Comparison of ENCODE assay signal across 12 mouse cellular contexts in genomic region chr11:102582736-102583135, GRCm38 (mm10). TPM values are rescaled to one million over a fixed set of nuclear protein-coding genes. Genes with fewer than 3 reads are reported as not detected.
DNase-seq lines count a peak whose midpoint lies in the region; ATAC-seq and TF ChIP-seq lines count a peak whose summit lies in the region.
"Had no signal": no experiment of that assay in that cellular context is flagged by ENCODE, and none has a peak within 500 bp of the region (broad histone marks: within the 10 kb centered on the region; RNA-seq: fewer than 3 reads in every experiment).

No protein-coding gene starts in this region.

- H3K4me3 ChIP-seq in gastrocnemius, adult 2 months: no peak overlapping the region
- no peak overlapping the region for H3K4me3 ChIP-seq in kidney, embryonic 16.5 days (ENCODE audit: low read length)
- H3K4me3 ChIP-seq in limb, embryonic 10.5 days: no peak overlapping the region
- H3K4me3 ChIP-seq: liver, embryonic 13.5 days; midbrain, embryonic 13.5 days had no signal

- no peak for DNase-seq in gastrocnemius, adult 2 months
- no peak for DNase-seq in gastrocnemius, adult 8-10 months (ENCODE audit: low spot score in 2 of 2)
- DNase-seq in kidney, postnatal 14 days: no peak
- peak; percentile 77 for DNase-seq in ZHBTc4 (ENCODE audit: low read depth, low spot score)
- no peak for DNase-seq in limb, embryonic 10.5 days (ENCODE audit: low spot score)
- DNase-seq in urinary bladder, postnatal 36 days (ENCODE audit: low spot score in 2 of 2): no peak
- DNase-seq in testis, postnatal 10 days (ENCODE audit: low spot score): no peak
- DNase-seq: cerebellum, adult 8-10 months; liver, embryonic 13.5 days had no signal

- no peaks in the 10 kb centered on the region for H3K36me3 ChIP-seq in kidney, embryonic 16.5 days (ENCODE audit: insufficient read depth, low read length)
- H3K36me3 ChIP-seq in limb, embryonic 10.5 days: no peaks in the 10 kb centered on the region
- H3K36me3 ChIP-seq: liver, embryonic 13.5 days; midbrain, embryonic 13.5 days had no signal

- H3K27me3 ChIP-seq in kidney, embryonic 16.5 days (ENCODE audit: insufficient read depth, low read length): peaks cover 4% of the 10 kb centered on the region; the same call in 1 of the 2 replicates
- peaks cover 26% of the 10 kb centered on the region for H3K27me3 ChIP-seq in limb, embryonic 10.5 days (ENCODE audit: low read depth, poor library complexity, severe bottlenecking)
- H3K27me3 ChIP-seq: Patski had no signal

- H3K27ac ChIP-seq in gastrocnemius, adult 2 months: peak overlapping the region; percentile 69
- peak overlapping the region; percentile 87; the same call in 1 of the 2 replicates for H3K27ac ChIP-seq in kidney, embryonic 16.5 days (ENCODE audit: low read length)
- peak overlapping the region; percentile 57; the same call in 1 of the 2 replicates for H3K27ac ChIP-seq in limb, embryonic 10.5 days
- H3K27ac ChIP-seq: liver, embryonic 13.5 days had no signal

- intact Hi-C loops in gastrocnemius, adult 2 months (cut with DNase I): no loop called here

- WGBS in kidney, embryonic 16.5 days: 6% methylated on average over 5 of the region's 5 CpGs
- WGBS in limb, embryonic 10.5 days: 13% methylated on average over 5 of the region's 5 CpGs

- H3K4me2 ChIP-seq in kidney, embryonic 16.5 days (replicated peaks; ENCODE audit: low read depth, low read length): no peak overlapping the region
- H3K4me2 ChIP-seq: liver, embryonic 13.5 days; midbrain, embryonic 13.5 days had no signal

- H3K4me1 ChIP-seq in kidney, embryonic 16.5 days (ENCODE audit: insufficient read depth, low read length): peaks cover 35% of the 10 kb centered on the region
- H3K4me1 ChIP-seq in limb, embryonic 10.5 days: peaks cover 43% of the 10 kb centered on the region

- TF ChIP-seq CTCF in gastrocnemius, adult 2 months (IDR thresholded peaks at IDR 0.05): no peak

- no peaks in the 10 kb centered on the region; the same call in 1 of the 2 replicates for H3K9me3 ChIP-seq in kidney, embryonic 16.5 days (ENCODE audit: low read length)
- H3K9me3 ChIP-seq in limb, embryonic 10.5 days (replicated peaks): no peaks in the 10 kb centered on the region
- H3K9me3 ChIP-seq: midbrain, embryonic 13.5 days had no signal

- peak overlapping the region; percentile 31; the same call in 1 of the 2 replicates for H3K9ac ChIP-seq in kidney, embryonic 16.5 days (replicated peaks; ENCODE audit: low read length)
- H3K9ac ChIP-seq: liver, embryonic 13.5 days; midbrain, embryonic 13.5 days had no signal

- no peak for ATAC-seq in kidney, embryonic 16.5 days (ENCODE audit: low FRiP score, low TSS enrichment)
- ATAC-seq: midbrain, embryonic 13.5 days had no signal

RNA-seq across cellular contexts. Expression of gene Gm11627, which starts 3.5 kb away (rescaled TPM):
- total RNA-seq in gastrocnemius, adult 2 months (2021): not detected
- total RNA-seq in gastrocnemius, adult 8-10 months (2022): under 1 TPM in 1 of 4 experiments, not detected in 3; 0.80 TPM
- 7.9 and 10.8 TPM in 2 replicates for polyA plus RNA-seq in kidney, embryonic 16.5 days (2015; fragmentation: Nextera tagmentation; extraction: Ambion mirVana)
- polyA plus RNA-seq in limb, embryonic 10.5 days (2016; fragmentation: Nextera tagmentation; extraction: Ambion mirVana): 2.5 and 3.3 TPM in 2 replicates
- polyA plus RNA-seq: Patski had no signal

RNA-seq across cellular contexts. Expression of gene Fzd2, which starts 21.5 kb away (rescaled TPM):
- 1 to 10 TPM; 1.2 to 2.1 TPM for total RNA-seq in gastrocnemius, adult 2 months (2021)
- total RNA-seq in gastrocnemius, adult 8-10 months (2022): 1 to 10 TPM in 3 of 4 experiments, under 1 TPM in 1; 0.75 to 1.3 (median 1.1) TPM
- 27.2 and 27.5 TPM in 2 replicates for polyA plus RNA-seq in kidney, embryonic 16.5 days (2015; fragmentation: Nextera tagmentation; extraction: Ambion mirVana)
- 54.8 and 59.8 TPM in 2 replicates for polyA plus RNA-seq in limb, embryonic 10.5 days (2016; fragmentation: Nextera tagmentation; extraction: Ambion mirVana)

RNA-seq across cellular contexts. Expression of gene Gpatch8, which starts 26.5 kb away (rescaled TPM):
- 10 to 100 TPM; 23.7 to 26.8 TPM for total RNA-seq in gastrocnemius, adult 2 months (2021)
- total RNA-seq in gastrocnemius, adult 8-10 months (2022): 10 to 100 TPM; 17.7 to 24.0 (median 22.8) TPM
- 47.5 and 63.8 TPM in 2 replicates for polyA plus RNA-seq in kidney, embryonic 16.5 days (2015; fragmentation: Nextera tagmentation; extraction: Ambion mirVana)
- 67.1 and 77.1 TPM in 2 replicates for polyA plus RNA-seq in limb, embryonic 10.5 days (2016; fragmentation: Nextera tagmentation; extraction: Ambion mirVana)
